Mouse (Mus musculus) heart, postnatal 0 days (tissue): Measurements from ENCODE around the gene Snx27. TPM values are rescaled to one million over a fixed set of nuclear protein-coding genes. Genes with fewer than 3 reads are reported as not detected.
A peak's percentile ranks its signal among the peaks of the same experiment; 100 is the strongest.

ENCODE experiments used
- ATAC-seq: fragments of 200-750 bp; cut with Nextera tagmentation; 2 replicates; pipeline ENCODE4 v1.8.0; 2017; ENCODE audit warnings: low read depth, moderate number of reproducible peaks, moderate library complexity; ENCODE audit not compliant: insufficient read depth
- DNase-seq: peaks from one replicate; pipeline ENCODE4 v3.0.0-alpha.2; 2016; ENCODE audit warnings: low spot score
- H3K27ac ChIP-seq: fragments of 300-500 bp; sonication (generic); 2 replicates; pipeline ENCODE4 v1.5.1; 2014; ENCODE audit warnings: low read depth, mild to moderate bottlenecking
- H3K27me3 ChIP-seq: fragments of 300-500 bp; sonication (generic); 2 replicates; pipeline ENCODE4 v1.6.1; 2014; ENCODE audit warnings: low read length, mixed read lengths; ENCODE audit not compliant: control insufficient read depth, insufficient read depth
- H3K36me3 ChIP-seq: fragments of 300-500 bp; sonication (generic); replicated peaks from 2 replicates; pipeline ENCODE4 v1.6.1; 2014; ENCODE audit warnings: low read length, mixed read lengths; ENCODE audit not compliant: control insufficient read depth, insufficient read depth
- H3K4me1 ChIP-seq: fragments of 300-500 bp; sonication (generic); 2 replicates; pipeline ENCODE4 v1.6.1; 2014; ENCODE audit warnings: antibody characterized with exemption; ENCODE audit not compliant: control insufficient read depth, insufficient read depth
- H3K4me2 ChIP-seq: fragments of 300-500 bp; sonication (generic); 2 replicates; pipeline ENCODE4 v1.6.1; 2014; ENCODE audit warnings: low read depth, mild to moderate bottlenecking, low read length, moderate library complexity
- H3K4me3 ChIP-seq: fragments of 300-500 bp; sonication (generic); 2 replicates; pipeline ENCODE4 v1.5.1; 2014; ENCODE audit warnings: low read depth, low read length
- H3K9ac ChIP-seq: fragments of 300-500 bp; sonication (generic); replicated peaks from 2 replicates; pipeline ENCODE4 v1.6.1; 2014; ENCODE audit warnings: low read depth, low read length, mixed read lengths
- H3K9me3 ChIP-seq: fragments of 300-500 bp; sonication (generic); replicated peaks from 2 replicates; pipeline ENCODE4 v1.6.1; 2016; ENCODE audit warnings: low read length; ENCODE audit not compliant: control insufficient read depth
- CTCF ChIP-seq: IDR thresholded peaks from 2 replicates; pipeline ENCODE4 v1.5.1; 2016; ENCODE audit warnings: antibody characterized with exemption, control low read depth, low read depth
- EP300 ChIP-seq: IDR thresholded peaks from 2 replicates; pipeline ENCODE4 v1.6.1; 2016; ENCODE audit warnings: antibody characterized with exemption, low read depth
- WGBS: fragments of 180-500 bp; shearing (Covaris S2); extraction: QIAGEN DNeasy Blood & Tissue Kit; methylation state at CpG from one replicate; pipeline ENCODE4 v1.1.7; 2014; 5-methylcytosine and 5-hydroxymethylcytosine counted together
- polyA plus RNA-seq: library from polyadenylated mRNA; unstranded; fragments of >200 nt; fragmentation: Nextera tagmentation; extraction: Ambion mirVana; gene quantifications from 2 replicates; pipeline ENCODE4 v1.2.1, GENCODE M21; 2015
- total RNA-seq: library from RNA; depleted of rRNA; stranded (reverse); fragments of >200 nt; gene quantifications from 2 replicates; pipeline ENCODE4 v1.2.3, GENCODE M21; 2014; ENCODE audit warnings: low replicate concordance

Snx27 gene
- total and polyA plus RNA-seq, 2 experiments from 2014 or later: 17.2 to 18.1 TPM

- WGBS: 73% methylated on average over 3 of the region's 3 CpGs
- TF ChIP-seq CTCF (peak; percentile 64), EP300 (no peak)
- no peak overlapping the region for H3K9ac ChIP-seq
- ATAC-seq (no peak), DNase-seq (no peak)
- H3K36me3 ChIP-seq: peaks cover 45% of the 10 kb centered on the region
- no peaks in the 10 kb centered on the region for H3K27me3 ChIP-seq
- no peak overlapping the region for H3K27ac ChIP-seq
- no peaks in the 10 kb centered on the region for H3K9me3 ChIP-seq
- H3K4me3 ChIP-seq: no peak overlapping the region
- no peak overlapping the region for H3K4me2 ChIP-seq
- H3K4me1 ChIP-seq: no peaks in the 10 kb centered on the region
These were observed 80.3 kb downstream of the Snx27 start for GRCm38 (mm10) chr3:94502243-94502642.

- Histone ChIP-seq H3K4me1 (no peaks in the 10 kb centered on the region), H3K4me3 (no peak overlapping the region), H3K36me3 (peaks cover 44% of the 10 kb centered on the region), H3K27me3 (no peaks in the 10 kb centered on the region), H3K27ac (no peak overlapping the region), H3K9ac (no peak overlapping the region), H3K4me2 (no peak overlapping the region), H3K9me3 (no peaks in the 10 kb centered on the region)
- 81% methylated on average over 4 of the region's 4 CpGs for WGBS
- no peak for TF ChIP-seq CTCF
- TF ChIP-seq EP300: no peak
- ATAC-seq (no peak), DNase-seq (no peak)
These were observed 85.4 kb downstream of the Snx27 start for GRCm38 (mm10) chr3:94497162-94497561.

GRCm38 (mm10) chr3:94487581-94487980, 94.9 kb downstream of the Snx27 start:
- Histone ChIP-seq H3K4me1 (0 out of 2 replicates have a peak, but pooled peaks cover 7% of the 10 kb centered on the region), H3K9ac (no peak overlapping the region), H3K4me2 (no peak overlapping the region), H3K4me3 (no peak overlapping the region), H3K36me3 (no peaks in the 10 kb centered on the region), H3K27ac (no peak overlapping the region), H3K9me3 (no peaks in the 10 kb centered on the region), H3K27me3 (no peaks in the 10 kb centered on the region)
- TF ChIP-seq EP300 (no peak), CTCF (no peak)
- no peak for ATAC-seq
- 44% methylated on average over 6 of the region's 6 CpGs for WGBS
- DNase-seq: no peak

GRCm38 (mm10) chr3:94485922-94486321, 96.6 kb downstream of the Snx27 start:
- Histone ChIP-seq H3K36me3 (no peaks in the 10 kb centered on the region), H3K27ac (no peak overlapping the region), H3K4me1 (0 out of 2 replicates have a peak, but pooled peaks cover 10% of the 10 kb centered on the region), H3K9ac (no peak overlapping the region), H3K27me3 (0 out of 2 replicates have a peak, but pooled peaks cover 3% of the 10 kb centered on the region), H3K4me2 (no peak overlapping the region), H3K9me3 (no peaks in the 10 kb centered on the region), H3K4me3 (no peak overlapping the region)
- ATAC-seq (no peak), DNase-seq (no peak)
- no peak for TF ChIP-seq EP300
- no peak for TF ChIP-seq CTCF
- 62% methylated on average over 7 of the region's 7 CpGs for WGBS

- DNase-seq (no peak), ATAC-seq (no peak)
- WGBS: 34% methylated on average over 20 of the region's 20 CpGs
- Histone ChIP-seq H3K4me1 (0 out of 2 replicates have a peak, but pooled peaks cover 10% of the 10 kb centered on the region), H3K4me2 (no peak overlapping the region), H3K9me3 (no peaks in the 10 kb centered on the region), H3K27ac (no peak overlapping the region), H3K27me3 (peaks cover 22% of the 10 kb centered on the region), H3K4me3 (no peak overlapping the region), H3K36me3 (no peaks in the 10 kb centered on the region), H3K9ac (no peak overlapping the region)
- TF ChIP-seq CTCF: no peak
- TF ChIP-seq EP300: no peak
These were observed 98.6 kb downstream of the Snx27 start for GRCm38 (mm10) chr3:94483790-94484439.
